Comparison of ENCODE assay signal across 16 mouse cellular contexts in genomic region chr16:95469262-95470139, GRCm38 (mm10).
DNase-seq lines count a peak whose midpoint lies in the region; ATAC-seq lines count a peak whose summit lies in the region.
"Had no signal": no experiment of that assay in that cellular context is flagged by ENCODE, and none has a peak within 500 bp of the region (broad histone marks: within the 10 kb centered on the region; RNA-seq: fewer than 3 reads in every experiment).

No protein-coding gene starts in this region.

- no peak overlapping the region for H3K4me2 ChIP-seq in midbrain, embryonic 11.5 days
- H3K4me2 ChIP-seq in kidney, embryonic 14.5 days (replicated peaks; ENCODE audit: low read depth, low read length), result no peak overlapping the region
- H3K4me2 ChIP-seq: midbrain, embryonic 15.5 days; stomach, embryonic 15.5 days had no signal

- no peaks in the 10 kb centered on the region for H3K4me1 ChIP-seq in midbrain, embryonic 11.5 days (ENCODE audit: control insufficient read depth, insufficient read depth, low read length)
- no peaks in the 10 kb centered on the region for H3K4me1 ChIP-seq in midbrain, embryonic 10.5 days
- H3K4me1 ChIP-seq in embryonic facial prominence, embryonic 10.5 days, result peaks cover 19% of the 10 kb centered on the region
- peaks cover 42% of the 10 kb centered on the region for H3K4me1 ChIP-seq in limb, embryonic 10.5 days
- no peaks in the 10 kb centered on the region for H3K4me1 ChIP-seq in kidney, embryonic 14.5 days (ENCODE audit: control insufficient read depth, insufficient read depth, low read length)
- H3K4me1 ChIP-seq: stomach, embryonic 15.5 days had no signal

- no peak overlapping the region for H3K9ac ChIP-seq in midbrain, embryonic 11.5 days (ENCODE audit: low read length)
- no peak overlapping the region for H3K9ac ChIP-seq in kidney, embryonic 14.5 days (ENCODE audit: low read depth, low read length)
- H3K9ac ChIP-seq: liver, embryonic 14.5 days; midbrain, embryonic 15.5 days; stomach, embryonic 15.5 days had no signal

- no peak for ATAC-seq in midbrain, embryonic 11.5 days (ENCODE audit: low FRiP score)
- no peak for ATAC-seq in kidney, embryonic 14.5 days (ENCODE audit: low FRiP score, low TSS enrichment)
- ATAC-seq in erythroid progenitor cell, adult 5-6 weeks (replicated peaks; ENCODE audit: low FRiP score, poor library complexity, severe bottlenecking), result no peak
- ATAC-seq: hindbrain, postnatal 0 days; midbrain, embryonic 15.5 days had no signal

- H3K9me3 ChIP-seq in midbrain, embryonic 11.5 days (ENCODE audit: control insufficient read depth, low read length), result no peaks in the 10 kb centered on the region
- H3K9me3 ChIP-seq in midbrain, embryonic 10.5 days (replicated peaks), result no peaks in the 10 kb centered on the region
- no peaks in the 10 kb centered on the region for H3K9me3 ChIP-seq in embryonic facial prominence, embryonic 10.5 days
- H3K9me3 ChIP-seq in limb, embryonic 10.5 days (replicated peaks), result no peaks in the 10 kb centered on the region
- no peaks in the 10 kb centered on the region for H3K9me3 ChIP-seq in kidney, embryonic 14.5 days (ENCODE audit: control insufficient read depth, low read length)
- H3K9me3 ChIP-seq: midbrain, embryonic 15.5 days; stomach, embryonic 15.5 days had no signal

- WGBS in midbrain, embryonic 11.5 days, result 73% methylated on average over 9 of the region's 9 CpGs
- WGBS in midbrain, embryonic 10.5 days, result 69% methylated on average over 9 of the region's 9 CpGs
- WGBS in embryonic facial prominence, embryonic 10.5 days, result 31% methylated on average over 9 of the region's 9 CpGs
- WGBS in limb, embryonic 10.5 days, result 27% methylated on average over 9 of the region's 9 CpGs
- 66% methylated on average over 9 of the region's 9 CpGs for WGBS in kidney, embryonic 14.5 days

- H3K4me3 ChIP-seq in midbrain, embryonic 11.5 days (ENCODE audit: low read depth, low read length), result no peak overlapping the region
- no peak overlapping the region for H3K4me3 ChIP-seq in midbrain, embryonic 10.5 days
- no peak overlapping the region for H3K4me3 ChIP-seq in embryonic facial prominence, embryonic 10.5 days
- 0 out of 2 replicates have a peak overlapping the region, but pooled peaks have one; percentile 3 for H3K4me3 ChIP-seq in limb, embryonic 10.5 days
- H3K4me3 ChIP-seq in kidney, embryonic 14.5 days (ENCODE audit: low read length), result no peak overlapping the region
- H3K4me3 ChIP-seq: heart, adult 2 months; midbrain, embryonic 15.5 days; stomach, embryonic 15.5 days had no signal

- no peaks in the 10 kb centered on the region for H3K27me3 ChIP-seq in midbrain, embryonic 11.5 days (ENCODE audit: control insufficient read depth, insufficient read depth, low read length)
- H3K27me3 ChIP-seq in midbrain, embryonic 10.5 days (ENCODE audit: low read depth, poor library complexity, severe bottlenecking), result no peaks in the 10 kb centered on the region
- no peaks in the 10 kb centered on the region for H3K27me3 ChIP-seq in embryonic facial prominence, embryonic 10.5 days (replicated peaks; ENCODE audit: low read depth, poor library complexity, severe bottlenecking)
- H3K27me3 ChIP-seq in limb, embryonic 10.5 days (ENCODE audit: low read depth, poor library complexity, severe bottlenecking), result no peaks in the 10 kb centered on the region
- H3K27me3 ChIP-seq in kidney, embryonic 14.5 days (ENCODE audit: control insufficient read depth, insufficient read depth, low read length), result no peaks in the 10 kb centered on the region
- H3K27me3 ChIP-seq: midbrain, embryonic 15.5 days; stomach, embryonic 15.5 days had no signal

- DNase-seq in midbrain, embryonic 11.5 days (ENCODE audit: low spot score, missing footprints), result peak; percentile 82
- DNase-seq in midbrain, embryonic 10.5 days (ENCODE audit: low spot score), result no peak
- DNase-seq in embryonic facial prominence, embryonic 10.5 days (ENCODE audit: low spot score), result peak; percentile 86
- DNase-seq in limb, embryonic 10.5 days (ENCODE audit: low spot score), result peak; percentile 88
- DNase-seq in testis, postnatal 14 days (ENCODE audit: low spot score), result no peak
- DNase-seq: cerebellum, adult 11 months; cerebellum, postnatal 36 days; gastrocnemius, postnatal 10 days; heart, adult 2 months; kidney, adult 18-20 months had no signal

- no peak overlapping the region for H3K27ac ChIP-seq in midbrain, embryonic 11.5 days (ENCODE audit: low read depth, low read length)
- H3K27ac ChIP-seq in midbrain, embryonic 10.5 days (replicated peaks), result no peak overlapping the region
- H3K27ac ChIP-seq in embryonic facial prominence, embryonic 10.5 days (replicated peaks), result peak overlapping the region; percentile 85
- peak overlapping the region; percentile 86 for H3K27ac ChIP-seq in limb, embryonic 10.5 days
- no peak overlapping the region for H3K27ac ChIP-seq in kidney, embryonic 14.5 days (ENCODE audit: low read depth, low read length)
- H3K27ac ChIP-seq: heart, adult 2 months; hindbrain, postnatal 0 days; liver, embryonic 14.5 days; midbrain, embryonic 15.5 days; stomach, embryonic 15.5 days had no signal

- no peaks in the 10 kb centered on the region for H3K36me3 ChIP-seq in midbrain, embryonic 11.5 days (ENCODE audit: control insufficient read depth, insufficient read depth, low read length)
- H3K36me3 ChIP-seq in midbrain, embryonic 10.5 days, result no peaks in the 10 kb centered on the region
- no peaks in the 10 kb centered on the region for H3K36me3 ChIP-seq in embryonic facial prominence, embryonic 10.5 days (replicated peaks)
- H3K36me3 ChIP-seq in limb, embryonic 10.5 days, result no peaks in the 10 kb centered on the region
- H3K36me3 ChIP-seq in kidney, embryonic 14.5 days (ENCODE audit: control insufficient read depth, insufficient read depth, low read length), result no peaks in the 10 kb centered on the region
- H3K36me3 ChIP-seq: midbrain, embryonic 15.5 days; stomach, embryonic 15.5 days had no signal

Comparison
In these comparisons a context has a peak if more than half of its experiments do, and no peak if none do; other contexts are left out.
1. DNase-seq: peak in midbrain, embryonic 11.5 days (single experiment), embryonic facial prominence, embryonic 10.5 days (single experiment) and limb, embryonic 10.5 days (single experiment); none in midbrain, embryonic 10.5 days (single experiment) and testis, postnatal 14 days (single experiment).
2. H3K27ac ChIP-seq: peak in embryonic facial prominence, embryonic 10.5 days (single experiment) and limb, embryonic 10.5 days (single experiment); none in midbrain, embryonic 11.5 days (single experiment), midbrain, embryonic 10.5 days (single experiment) and kidney, embryonic 14.5 days (single experiment).